In genomic region chr14:60797596-60797995, GRCm38 (mm10) we compare ENCODE assay signal across 13 mouse cellular contexts. TPM values are rescaled to one million over a fixed set of nuclear protein-coding genes. Genes with fewer than 3 reads are reported as not detected.
"Had no signal": no experiment of that assay in that cellular context is flagged by ENCODE, and none has a peak within 500 bp of the region (broad histone marks: within the 10 kb centered on the region; RNA-seq: fewer than 3 reads in every experiment).

No protein-coding gene starts in this region.

- ATAC-seq: lung, postnatal 0 days; midbrain, embryonic 13.5 days; midbrain, embryonic 15.5 days had no signal

- DNase-seq: liver, postnatal 0 days; lung, adult 2 months; lung, postnatal 14 days; lung, postnatal 36 days; right cerebral cortex, postnatal 14 days; thymus, adult 2 months; thymus, postnatal 25 days; thymus, postnatal 4 days had no signal

RNA-seq across cellular contexts. Expression of gene C1qtnf9, which starts 29.7 kb away (rescaled TPM):
- total RNA-seq: megakaryocyte, adult 5-6 weeks; monocyte, adult 5-6 weeks had no signal
